Mouse (Mus musculus) kidney, adult 11 months (tissue): ENCODE results near the gene Smagp.
A peak's percentile ranks its signal among the peaks of the same experiment; 100 is the strongest.

Experiments used
- DNase-seq: peaks from one replicate; pipeline ENCODE4 v3.0.0; 2022

Gene Smagp

DNA sequence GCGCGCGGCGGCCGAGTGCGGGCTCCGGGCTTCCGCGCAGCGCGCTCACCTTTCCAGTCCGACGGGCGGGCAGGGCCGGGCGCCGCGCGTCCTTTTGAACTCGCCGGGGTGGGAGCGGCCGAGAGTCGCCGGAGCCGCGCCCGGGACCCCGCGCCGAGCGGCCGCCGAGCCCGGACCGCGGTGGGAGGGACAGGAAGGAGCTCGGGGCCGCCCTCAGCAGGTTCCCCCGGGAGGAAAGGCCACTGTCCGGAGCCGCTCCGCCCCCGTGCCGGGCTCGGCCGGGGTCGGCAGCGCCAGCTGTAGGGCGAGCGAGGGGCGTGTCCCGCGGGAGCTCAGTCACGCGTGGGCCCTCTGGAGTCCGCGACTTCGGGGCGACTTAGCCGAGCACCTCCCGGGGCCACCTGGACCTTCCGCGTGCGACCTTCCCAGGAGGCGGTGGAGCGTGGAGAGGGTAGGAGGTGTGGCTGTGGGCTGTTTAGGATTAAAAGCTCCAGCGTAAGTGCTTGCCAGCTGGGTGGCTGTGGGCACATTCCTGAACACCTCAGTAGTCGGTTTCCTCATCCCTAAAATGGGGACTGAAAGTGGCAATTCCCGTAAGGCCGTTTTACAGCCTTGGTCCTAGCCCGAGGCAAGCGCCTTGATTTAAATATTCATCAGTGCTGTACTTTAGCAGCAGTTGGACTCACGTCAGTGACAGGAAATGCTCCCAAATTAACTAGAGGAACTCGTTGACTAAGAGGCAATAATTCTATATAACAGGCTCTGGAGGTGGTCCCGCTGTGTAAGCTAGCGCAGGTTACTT is at the start of gene Smagp:
Gene Smagp (minus strand): TSS at position 241 of the 802 bp plus-strand sequence.
- peak; percentile 92 for DNase-seq

DNA sequence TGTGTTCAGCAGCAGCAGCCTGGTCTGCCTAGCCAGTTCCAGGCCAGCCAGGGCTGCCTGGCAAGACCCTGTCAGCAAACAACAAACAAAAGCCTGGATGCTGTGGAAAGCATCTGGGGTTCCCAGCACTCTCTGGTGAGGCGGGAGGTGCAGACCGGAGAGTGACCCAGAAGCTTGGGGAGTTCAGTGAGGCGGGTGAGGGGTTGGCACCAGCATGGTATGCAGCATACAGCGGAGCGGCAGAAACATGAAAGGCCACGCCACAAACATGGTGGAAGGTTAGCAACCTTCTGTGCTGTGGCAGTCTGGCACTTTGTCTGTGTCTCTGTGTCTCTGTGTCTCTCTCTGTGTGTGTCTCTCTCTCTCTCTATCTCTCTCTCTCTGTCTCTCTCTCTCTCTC is 49.7 kb upstream of the Smagp start:
- DNase-seq = no peak

DNA sequence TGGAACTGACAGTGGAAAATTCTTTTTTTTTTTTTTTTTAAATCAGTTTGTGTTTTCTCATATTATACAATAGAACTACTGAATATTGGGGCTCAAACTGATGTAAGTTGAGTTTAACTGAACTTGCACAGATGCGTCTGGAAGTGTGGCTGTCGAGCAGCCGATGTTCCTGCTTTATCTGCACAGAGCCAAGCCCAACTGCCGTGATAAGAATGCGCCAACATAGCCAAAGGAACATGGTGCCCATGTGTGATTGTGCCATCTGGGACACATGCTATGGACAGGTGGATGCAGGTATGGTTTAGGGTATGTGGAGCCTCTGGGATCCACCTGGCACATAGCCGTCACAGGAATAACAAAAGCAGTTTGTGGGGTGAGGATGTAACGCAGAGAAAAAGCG is 49.1 kb upstream of the Smagp start:
- no peak for DNase-seq

DNA sequence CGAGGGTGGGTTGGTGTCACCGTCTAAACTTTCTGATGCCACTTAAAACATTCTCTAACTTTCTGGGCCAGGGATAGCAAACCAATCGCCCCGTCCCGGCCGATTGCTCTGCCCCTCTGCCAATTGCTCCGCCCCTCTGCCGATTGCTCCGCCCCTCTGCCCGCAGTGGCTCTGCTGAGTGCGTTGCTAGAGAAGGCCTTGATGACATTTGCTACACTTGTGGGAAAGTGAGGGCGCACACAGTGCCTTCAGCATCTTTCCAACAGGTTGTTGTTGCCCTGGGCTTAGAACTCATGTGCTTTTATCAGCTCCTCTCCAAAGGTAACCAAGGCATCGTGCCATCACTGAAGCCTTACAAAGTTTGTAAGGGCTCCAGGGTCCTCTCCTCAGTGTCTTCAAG is 48.5 kb upstream of the Smagp start:
- DNase-seq = no peak

GRCm38 (mm10) chr15:100684450-100684849 is 47.7 kb upstream of the Smagp start:
- DNase-seq = no peak

- peak; percentile 75 for DNase-seq
Measured at GRCm38 (mm10) chr15:100683041-100683440, 46.3 kb upstream of the Smagp start.

DNA sequence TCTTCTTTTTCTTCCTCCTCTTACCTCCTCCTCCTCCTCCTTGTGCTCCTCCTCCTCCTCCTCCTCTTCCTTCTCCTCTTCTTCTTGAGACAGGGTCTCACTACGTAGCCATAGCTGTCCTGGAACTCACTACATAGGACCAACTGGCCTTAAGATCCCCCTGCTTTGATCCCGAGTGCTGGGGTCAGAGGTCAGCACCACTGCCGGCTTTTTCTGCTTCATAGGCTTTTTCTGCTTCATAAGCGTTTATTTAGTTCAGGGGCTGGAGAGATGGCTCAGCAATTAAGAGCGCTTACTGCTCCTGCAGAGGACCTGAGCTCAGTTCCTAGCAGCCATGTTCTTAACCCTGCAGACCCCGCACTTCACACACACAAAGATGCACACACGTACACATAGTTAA is 45.0 kb upstream of the Smagp start:
- peak; percentile 69 for DNase-seq

- no peak for DNase-seq
Measured at GRCm38 (mm10) chr15:100680381-100680780, 43.6 kb upstream of the Smagp start.

- peak; percentile 85 for DNase-seq
Measured at GRCm38 (mm10) chr15:100679005-100679404, 42.3 kb upstream of the Smagp start.

DNA sequence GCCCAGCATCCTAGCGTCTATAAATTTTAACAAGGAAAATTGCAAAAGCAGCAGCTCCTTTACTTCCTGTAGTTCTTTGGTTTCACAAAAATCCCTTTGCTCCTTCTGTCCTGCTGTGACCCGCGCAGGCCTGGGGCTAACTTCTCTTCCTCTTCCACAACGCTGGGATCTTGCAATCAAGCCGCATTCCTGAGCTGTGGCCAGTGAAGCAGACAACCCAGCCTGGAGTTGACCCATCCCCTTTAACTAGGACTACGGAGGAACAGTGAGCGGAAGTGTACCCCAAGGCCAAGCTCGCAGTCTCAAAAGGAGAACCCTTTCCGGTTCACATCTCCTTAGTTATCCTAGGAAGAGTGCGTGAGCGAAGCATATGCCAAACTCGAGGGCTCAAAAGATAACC is 41.8 kb upstream of the Smagp start:
- DNase-seq = peak; percentile 91

DNA sequence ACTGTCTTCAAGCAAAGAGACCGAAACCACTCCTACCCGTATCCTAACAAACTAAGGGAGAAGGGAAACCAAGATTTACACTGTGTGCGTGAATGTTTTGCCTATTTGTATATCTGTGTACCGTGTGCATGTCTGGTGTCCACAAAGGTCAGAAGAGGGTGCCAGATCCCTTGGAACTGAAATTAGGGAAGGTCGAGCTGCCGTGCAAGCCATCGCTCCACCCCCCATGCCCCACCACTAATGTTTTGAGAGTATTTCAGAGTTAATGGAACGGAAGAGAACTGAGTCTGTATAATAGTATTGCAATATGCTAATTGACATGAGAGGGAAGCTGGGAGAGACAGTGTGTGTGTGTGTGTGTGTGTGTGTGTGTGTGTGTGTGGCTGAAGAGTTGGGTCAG is 40.9 kb upstream of the Smagp start:
- no peak for DNase-seq

- no peak for DNase-seq
Measured at GRCm38 (mm10) chr15:100676521-100676920, 39.8 kb upstream of the Smagp start.

DNA sequence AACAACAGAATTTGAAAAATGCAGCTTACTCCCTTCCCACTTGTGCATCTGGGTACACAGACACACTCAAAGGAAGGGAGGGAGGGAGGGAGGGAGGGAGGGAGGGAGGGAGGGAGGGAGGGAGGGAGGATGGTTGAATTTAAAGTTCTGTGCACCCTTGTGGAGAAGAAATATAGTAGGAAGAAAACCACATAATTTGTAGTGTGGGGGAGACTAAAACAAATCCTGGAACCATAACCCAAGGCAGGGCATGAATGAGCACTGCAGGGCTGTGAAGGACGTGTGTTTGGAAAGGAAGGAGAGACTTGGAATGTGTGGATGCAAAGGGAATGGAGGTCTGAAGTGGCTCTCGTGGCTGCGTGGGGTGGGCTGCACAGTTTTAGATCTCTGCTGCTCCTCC is 38.7 kb upstream of the Smagp start:
- DNase-seq = no peak

- no peak for DNase-seq
Measured at GRCm38 (mm10) chr15:100674566-100674965, 37.8 kb upstream of the Smagp start.

- DNase-seq = no peak
Measured at GRCm38 (mm10) chr15:100673585-100674391, 37.0 kb upstream of the Smagp start.

DNA sequence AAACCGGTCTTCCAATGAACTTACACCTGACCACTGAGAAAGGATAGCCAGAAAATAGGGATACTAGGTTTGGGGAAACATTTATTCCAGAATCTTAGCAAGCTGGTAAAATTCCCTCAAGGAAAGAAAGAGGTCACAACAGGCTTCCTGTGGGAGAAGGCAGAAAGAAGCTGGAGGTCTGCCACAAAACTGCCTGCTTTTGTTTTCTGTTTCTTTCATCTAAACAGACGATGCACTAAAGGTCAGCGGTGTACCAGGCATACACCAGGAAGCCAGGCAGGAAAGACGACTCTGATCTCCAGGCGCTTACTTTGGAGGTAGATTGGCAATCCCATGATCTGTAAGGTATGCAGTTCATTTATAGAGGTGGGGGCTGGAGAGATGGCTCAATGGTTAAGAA is 34.1 kb upstream of the Smagp start:
- no peak for DNase-seq

- no peak for DNase-seq
Measured at GRCm38 (mm10) chr15:100670004-100670403, 33.3 kb upstream of the Smagp start.

- DNase-seq = no peak
Measured at GRCm38 (mm10) chr15:100669337-100669736, 32.6 kb upstream of the Smagp start, which contains the start of gene Bin2. TSS of gene Bin2 (minus strand) at chr15:100669553.

GRCm38 (mm10) chr15:100667871-100668545 is 31.3 kb upstream of the Smagp start:
- no peak for DNase-seq

DNA sequence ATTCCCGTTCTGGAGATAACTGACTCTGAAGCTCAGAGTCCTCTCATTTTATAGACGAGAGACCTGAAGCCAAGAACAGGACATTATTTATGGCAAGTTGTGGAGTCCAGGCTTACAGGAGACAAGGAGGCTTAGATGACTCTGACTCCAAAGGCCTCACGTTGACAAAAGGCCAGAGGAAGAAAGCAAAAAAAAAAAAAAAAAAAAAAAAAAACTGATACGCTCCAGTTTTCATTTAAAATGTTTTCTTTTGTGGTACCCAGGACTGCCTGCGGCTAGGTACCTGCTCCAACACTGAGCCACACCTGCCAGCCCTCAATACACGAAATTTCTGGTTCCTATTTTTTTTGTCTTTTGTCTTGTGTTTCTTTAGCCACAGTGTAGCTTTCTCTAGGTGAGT is 30.7 kb upstream of the Smagp start:
- DNase-seq = no peak

GRCm38 (mm10) chr15:100666851-100667250 is 30.1 kb upstream of the Smagp start:
- DNase-seq = no peak

- DNase-seq = no peak
Measured at GRCm38 (mm10) chr15:100666219-100666696, 29.5 kb upstream of the Smagp start.
